Mouse (Mus musculus): ENCODE data around the gene Liph.
"Not testable (repeated sequence)": the region's sequence is repeated elsewhere in the genome, so short reads cannot be mapped to it uniquely, and the experiment has no call there.

Liph gene

DNA sequence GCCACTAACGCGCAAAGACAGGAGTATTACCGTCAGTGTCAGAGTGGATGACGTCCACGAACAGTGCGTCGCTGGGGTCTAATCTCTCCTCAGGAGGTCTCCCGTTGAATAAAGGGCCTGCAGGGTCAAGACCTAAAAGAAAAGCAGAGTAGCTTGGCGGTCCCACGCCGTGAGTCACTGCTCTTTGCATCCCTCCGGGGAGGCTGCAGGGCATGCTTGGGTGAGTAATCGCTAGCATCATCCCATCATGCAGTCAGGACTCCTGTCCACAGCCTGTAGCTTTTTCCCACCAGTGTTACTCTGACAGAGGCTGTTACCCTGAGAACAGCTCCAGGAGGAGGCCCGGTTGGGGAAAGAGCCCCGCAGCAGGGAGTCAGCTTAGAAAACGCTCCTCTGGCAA, 19.3 kb downstream of the Liph start:
- DNase-seq (ENCODE audit: low spot score in 2 of 2), result peak; percentile 9 to 11

DNA sequence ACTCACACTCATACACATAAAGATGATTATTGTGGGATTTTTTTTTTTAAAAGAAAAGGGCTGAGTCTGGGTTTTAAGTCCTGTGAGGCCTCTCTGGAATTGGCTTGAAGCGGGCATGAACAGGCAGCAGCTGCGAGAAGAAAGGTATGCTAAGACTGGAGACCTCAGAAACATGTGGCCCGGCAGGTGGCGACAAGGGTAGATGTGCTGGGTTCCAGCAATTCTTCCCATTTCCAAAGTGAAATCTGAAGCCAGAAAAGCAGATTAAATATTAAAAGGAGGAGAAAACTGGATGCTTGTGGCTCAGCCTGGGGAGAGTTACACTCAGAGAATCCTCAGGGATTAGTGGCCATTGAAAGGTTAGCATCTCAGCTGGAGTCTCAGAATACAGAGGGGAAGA, 24.0 kb downstream of the Liph start:
- DNase-seq (ENCODE audit: low spot score in 2 of 2), result no peak

GRCm38 (mm10) chr16:21970536-21970935, 24.9 kb downstream of the Liph start:
- DNase-seq (ENCODE audit: low spot score in 2 of 2), result no peak

DNA sequence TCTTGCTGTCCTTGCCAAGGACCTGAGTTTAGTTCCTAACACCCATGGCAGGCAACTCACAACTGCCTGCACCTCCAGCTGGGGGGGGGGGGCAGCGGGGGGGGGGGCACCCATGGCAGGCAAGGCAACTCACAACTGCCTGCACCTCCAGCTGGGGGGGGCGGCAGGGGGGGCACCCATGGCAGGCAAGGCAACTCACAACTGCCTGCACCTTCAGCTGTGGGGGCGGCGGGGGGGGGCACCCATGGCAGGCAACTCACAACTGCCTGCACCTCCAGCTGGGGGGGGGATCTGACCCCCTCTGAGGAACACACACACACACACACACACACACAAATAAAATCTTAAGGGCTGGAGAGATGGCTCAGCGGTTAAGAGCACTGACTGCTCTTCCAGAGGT, 25.6 kb downstream of the Liph start:
- no peak for DNase-seq (ENCODE audit: low spot score in 2 of 2)

DNA sequence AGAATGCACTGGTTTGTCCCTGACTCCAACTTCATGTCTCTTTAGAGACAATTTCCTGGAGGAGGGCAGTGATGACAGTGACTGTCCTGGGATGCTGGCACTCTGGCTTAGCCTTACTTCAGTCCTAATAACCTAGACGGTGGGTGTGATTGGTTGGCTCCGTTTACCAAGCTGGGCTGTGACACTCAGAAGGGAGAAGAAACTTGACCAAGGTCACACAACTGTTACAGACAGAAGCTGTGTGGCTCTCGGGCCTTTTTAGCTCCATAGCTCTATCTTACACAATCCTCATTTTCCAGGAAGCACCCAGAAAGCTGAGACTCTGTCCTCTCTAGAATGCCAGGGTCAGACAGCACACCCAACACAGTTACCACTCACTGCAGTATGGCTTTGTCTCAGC, 29.9 kb downstream of the Liph start:
- DNase-seq (ENCODE audit: low spot score in 2 of 2), result no peak

- no peak for DNase-seq (ENCODE audit: low spot score in 2 of 2)
These were observed 39.9 kb downstream of the Liph start for GRCm38 (mm10) chr16:21955591-21955990.

GRCm38 (mm10) chr16:21946761-21947715, 48.4 kb downstream of the Liph start, which contains the start of gene Tmem41a:
Tmem41a (minus strand) TSS chr16:21947552.
- peak; percentile 87 to 91 for DNase-seq (ENCODE audit: low spot score in 2 of 2)

DNA sequence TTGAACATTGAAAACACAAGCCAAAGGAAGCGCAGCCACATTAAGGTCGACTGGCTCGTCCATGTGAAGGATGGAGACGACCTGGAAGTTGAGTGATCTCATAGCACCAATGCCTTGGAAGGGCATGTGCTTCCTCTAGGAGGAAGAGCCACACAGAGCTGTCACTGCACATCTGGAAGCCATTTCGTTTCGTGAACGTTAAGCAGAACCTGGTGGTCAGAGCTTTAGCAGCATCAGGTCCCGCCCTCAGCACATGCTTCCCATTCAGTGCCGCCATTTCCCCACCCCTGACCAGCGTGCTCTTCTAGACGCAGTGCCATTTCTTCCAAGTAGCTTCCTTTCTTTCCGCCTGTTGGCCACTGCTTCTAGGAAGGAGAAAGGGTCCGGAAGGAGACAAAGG, 67.0 kb downstream of the Liph start:
- DNase-seq (ENCODE audit: low spot score in 2 of 2), result no peak

DNA sequence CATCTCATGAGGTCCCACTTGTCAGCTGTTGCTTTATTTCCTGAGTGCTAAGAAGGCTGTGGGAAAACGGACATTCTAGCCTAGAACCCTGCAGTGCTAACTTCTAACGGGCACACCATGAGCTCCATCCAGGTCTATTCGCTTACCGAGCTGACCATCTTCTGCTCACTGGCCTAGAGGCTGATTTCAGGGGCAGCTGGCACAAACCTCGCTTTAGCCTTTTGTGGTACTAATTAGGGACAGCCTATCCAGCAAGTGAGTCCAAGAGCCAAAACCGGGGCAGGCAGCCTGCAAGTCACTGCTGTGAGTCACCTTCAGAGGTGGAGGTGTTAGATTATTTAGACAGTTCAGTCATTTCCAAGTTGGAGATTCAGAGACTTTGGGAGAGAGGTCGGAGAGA, 78.8 kb downstream of the Liph start:
- DNase-seq (ENCODE audit: low spot score in 2 of 2), result no peak

GRCm38 (mm10) chr16:21913347-21913746, 82.1 kb downstream of the Liph start:
- peak in 1 of 2 experiments; percentile 13 for DNase-seq (ENCODE audit: low spot score in 2 of 2)

GRCm38 (mm10) chr16:21908906-21909305, 86.6 kb downstream of the Liph start:
- not testable (repeated sequence) for DNase-seq (ENCODE audit: low spot score in 2 of 2)

GRCm38 (mm10) chr16:21906902-21907301, 88.6 kb downstream of the Liph start:
- DNase-seq (ENCODE audit: low spot score in 2 of 2), result no peak

DNA sequence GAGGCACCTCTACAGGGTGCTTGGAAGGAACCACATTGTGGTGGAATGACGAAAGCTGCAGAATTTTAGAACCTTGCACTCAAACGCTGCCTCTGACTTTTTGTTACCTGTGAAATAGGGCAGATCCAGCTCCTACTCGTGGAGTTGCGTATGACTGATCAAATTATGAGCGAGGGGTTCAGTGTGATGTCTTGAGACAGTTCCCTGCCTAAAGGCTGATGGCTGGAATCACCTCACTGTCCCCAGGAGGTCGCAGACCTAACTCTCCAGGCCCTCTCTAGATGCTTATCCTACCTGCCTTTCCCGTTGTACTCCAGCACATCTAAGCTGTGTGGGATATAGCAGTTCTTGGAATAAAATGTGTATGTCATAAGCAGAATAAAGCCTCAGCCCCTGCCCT, 89.5 kb downstream of the Liph start:
- no peak for DNase-seq (ENCODE audit: low spot score in 2 of 2)

GRCm38 (mm10) chr16:21904636-21905035, 90.8 kb downstream of the Liph start:
- DNase-seq (ENCODE audit: low spot score in 2 of 2), result no peak
